Mouse (Mus musculus) cortical plate, adult 2 months (tissue): ENCODE measurements around the gene Rdx.
A peak's percentile ranks its signal among the peaks of the same experiment; 100 is the strongest.

Experiments used
- CTCF ChIP-seq: fragments of 200-500 bp; IDR thresholded peaks from 2 replicates; pipeline ENCODE4 v1.5.1; 2011; ENCODE audit warnings: mild to moderate bottlenecking, control low read depth, low read length; ENCODE audit not compliant: insufficient read depth; ENCODE audit errors: extremely low read depth
- POLR2A ChIP-seq: fragments of 200-500 bp; IDR thresholded peaks from 2 replicates; pipeline ENCODE4 v1.6.1; 2011; ENCODE audit warnings: mild to moderate bottlenecking, low read length, control low read depth; ENCODE audit not compliant: insufficient read depth; ENCODE audit errors: extremely low read depth

DNA sequence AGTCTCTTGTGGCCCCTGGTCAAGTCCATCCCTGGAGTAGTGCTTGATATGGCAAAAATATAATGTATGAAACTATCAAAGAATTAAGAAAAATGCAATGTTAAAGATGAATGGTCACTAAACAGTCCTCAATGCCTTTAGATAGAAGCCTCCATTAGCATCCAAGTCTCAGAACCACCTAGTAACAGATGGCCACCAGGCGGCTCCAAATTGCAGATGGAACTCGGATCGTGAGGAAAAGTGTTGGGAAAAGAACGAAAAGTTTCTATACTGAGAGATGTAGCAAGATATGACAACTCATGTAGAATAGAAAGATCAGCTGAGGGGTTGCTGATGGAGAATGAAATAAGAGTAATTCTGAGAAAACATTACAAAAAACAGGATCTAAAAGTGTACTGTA, 83.4 kb downstream of the Rdx start:
- TF ChIP-seq CTCF (peak; percentile 40), POLR2A (no peak)
